14 mouse cellular contexts compared by ENCODE assay signal in the genomic region with DNA sequence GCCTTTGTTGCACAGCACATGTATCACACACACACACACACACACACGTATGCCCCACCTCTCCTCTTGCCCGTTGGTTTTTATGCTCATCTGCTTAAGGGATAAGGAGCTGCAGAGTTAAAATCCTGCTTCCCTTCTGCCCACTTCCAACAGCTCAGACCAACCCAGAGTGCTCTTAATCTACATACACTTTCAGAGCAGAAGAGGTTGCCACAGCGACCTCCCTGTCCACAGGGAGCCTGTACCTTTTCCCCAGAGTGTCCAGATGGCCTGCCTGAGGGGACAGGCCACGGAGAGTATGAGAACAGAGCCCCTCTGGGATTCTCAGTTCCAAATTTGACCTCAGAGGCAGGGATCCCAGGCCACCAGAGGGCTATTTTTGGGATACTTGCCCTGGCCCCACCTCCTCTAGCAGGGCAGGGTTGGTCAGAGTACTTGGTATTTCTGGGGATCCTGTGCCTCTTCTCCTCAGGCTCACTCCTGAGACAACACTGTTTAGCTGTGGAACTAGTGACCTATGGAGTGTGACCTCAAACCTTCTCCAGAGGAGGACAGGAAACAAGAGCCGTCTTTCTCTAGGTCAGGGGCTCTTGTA. TPM values are rescaled to one million over a fixed set of nuclear protein-coding genes. Genes with fewer than 3 reads are reported as not detected.
DNase-seq lines count a peak whose midpoint lies in the region; ATAC-seq lines count a peak whose summit lies in the region.
"Had no signal": no experiment of that assay in that cellular context is flagged by ENCODE, and none has a peak within 500 bp of the region (broad histone marks: within the 10 kb centered on the region; RNA-seq: fewer than 3 reads in every experiment).

No protein-coding gene starts in this region.

- no peaks in the 10 kb centered on the region for H3K27me3 ChIP-seq in hindbrain, embryonic 13.5 days
- no peaks in the 10 kb centered on the region for H3K27me3 ChIP-seq in hindbrain, embryonic 12.5 days
- H3K27me3 ChIP-seq in heart, embryonic 15.5 days: no peaks in the 10 kb centered on the region
- H3K27me3 ChIP-seq in intestine, embryonic 16.5 days (replicated peaks; ENCODE audit: control insufficient read depth, insufficient read depth, low read length): no peaks in the 10 kb centered on the region
- H3K27me3 ChIP-seq: limb, embryonic 12.5 days had no signal

- H3K9me3 ChIP-seq in hindbrain, embryonic 13.5 days: no peaks in the 10 kb centered on the region
- H3K9me3 ChIP-seq in hindbrain, embryonic 12.5 days (replicated peaks): no peaks in the 10 kb centered on the region
- no peaks in the 10 kb centered on the region for H3K9me3 ChIP-seq in heart, embryonic 15.5 days (replicated peaks)
- H3K9me3 ChIP-seq in intestine, embryonic 16.5 days (ENCODE audit: control insufficient read depth, low read length): 0 out of 2 replicates have a peak, but pooled peaks cover 5% of the 10 kb centered on the region
- H3K9me3 ChIP-seq: limb, embryonic 12.5 days had no signal

- no peak overlapping the region for H3K27ac ChIP-seq in hindbrain, embryonic 13.5 days
- H3K27ac ChIP-seq in hindbrain, embryonic 12.5 days: no peak overlapping the region; the same call in 1 of the 2 replicates
- peak overlapping the region; percentile 41 for H3K27ac ChIP-seq in heart, embryonic 15.5 days
- H3K27ac ChIP-seq in intestine, embryonic 16.5 days (ENCODE audit: low read length): no peak overlapping the region
- H3K27ac ChIP-seq: limb, embryonic 12.5 days had no signal

- no peak for ATAC-seq in hindbrain, embryonic 13.5 days (ENCODE audit: low FRiP score)
- no peak for ATAC-seq in hindbrain, embryonic 12.5 days (ENCODE audit: low FRiP score)
- peak; percentile 60 for ATAC-seq in heart, embryonic 15.5 days (replicated peaks; ENCODE audit: insufficient number of reproducible peaks, insufficient read depth, low FRiP score, low read depth)
- ATAC-seq in intestine, embryonic 16.5 days: no peak

- DNase-seq in MN1 (ENCODE audit: low spot score): peak; percentile 47
- peak; percentile 40 for DNase-seq in embryo, embryonic 10.5 days (ENCODE audit: low spot score)
- DNase-seq in spleen, adult 12 weeks (ENCODE audit: low spot score): no peak
- DNase-seq in urinary bladder, postnatal 25 days (ENCODE audit: low spot score): no peak
- DNase-seq: cerebellum, postnatal 14 days; gastrocnemius, postnatal 10 days; right cerebral cortex, postnatal 25 days had no signal

- no peaks in the 10 kb centered on the region for H3K36me3 ChIP-seq in hindbrain, embryonic 13.5 days
- H3K36me3 ChIP-seq in hindbrain, embryonic 12.5 days: no peaks in the 10 kb centered on the region
- H3K36me3 ChIP-seq in heart, embryonic 15.5 days: no peaks in the 10 kb centered on the region
- H3K36me3 ChIP-seq in intestine, embryonic 16.5 days (ENCODE audit: control insufficient read depth, insufficient read depth, low read length): no peaks in the 10 kb centered on the region
- H3K36me3 ChIP-seq: limb, embryonic 12.5 days had no signal

- 0 out of 2 replicates have a peak overlapping the region, but pooled peaks have one; percentile 43 for H3K9ac ChIP-seq in hindbrain, embryonic 13.5 days
- H3K9ac ChIP-seq in hindbrain, embryonic 12.5 days: no peak overlapping the region
- no peak overlapping the region for H3K9ac ChIP-seq in heart, embryonic 15.5 days
- H3K9ac ChIP-seq in intestine, embryonic 16.5 days (ENCODE audit: low read depth, low read length): no peak overlapping the region
- H3K9ac ChIP-seq: limb, embryonic 12.5 days had no signal

- peaks cover 11% of the 10 kb centered on the region for H3K4me1 ChIP-seq in hindbrain, embryonic 13.5 days (replicated peaks)
- H3K4me1 ChIP-seq in hindbrain, embryonic 12.5 days: peaks cover 33% of the 10 kb centered on the region
- H3K4me1 ChIP-seq in heart, embryonic 15.5 days (replicated peaks): peaks cover 23% of the 10 kb centered on the region
- peaks cover 17% of the 10 kb centered on the region for H3K4me1 ChIP-seq in intestine, embryonic 16.5 days (ENCODE audit: control insufficient read depth, insufficient read depth, low read length)

- H3K4me3 ChIP-seq in hindbrain, embryonic 13.5 days: no peak overlapping the region
- no peak overlapping the region for H3K4me3 ChIP-seq in hindbrain, embryonic 12.5 days
- no peak overlapping the region for H3K4me3 ChIP-seq in heart, embryonic 15.5 days
- H3K4me3 ChIP-seq in intestine, embryonic 16.5 days (ENCODE audit: low read length): no peak overlapping the region
- H3K4me3 ChIP-seq: erythroblast, embryonic 14.5 days; limb, embryonic 12.5 days had no signal

- 45% methylated on average over 5 of the region's 5 CpGs for WGBS in hindbrain, embryonic 13.5 days
- WGBS in hindbrain, embryonic 12.5 days: 28% methylated on average over 5 of the region's 5 CpGs
- 25% methylated on average over 5 of the region's 5 CpGs for WGBS in heart, embryonic 15.5 days
- 48% methylated on average over 5 of the region's 5 CpGs for WGBS in intestine, embryonic 16.5 days

- H3K4me2 ChIP-seq in hindbrain, embryonic 13.5 days: no peak overlapping the region
- H3K4me2 ChIP-seq in hindbrain, embryonic 12.5 days (replicated peaks): no peak overlapping the region
- H3K4me2 ChIP-seq in heart, embryonic 15.5 days: no peak overlapping the region
- no peak overlapping the region for H3K4me2 ChIP-seq in intestine, embryonic 16.5 days (ENCODE audit: low read depth, low read length)
- H3K4me2 ChIP-seq: limb, embryonic 12.5 days had no signal

RNA-seq across cellular contexts. Expression of a gene that starts 39.2 kb away (rescaled TPM):
- 0.35 TPM in 1 of 2 replicates, not detected in the other for polyA plus RNA-seq in hindbrain, embryonic 13.5 days (2015; fragmentation: Nextera tagmentation; extraction: Ambion mirVana)
- not detected in 2 replicates for polyA plus RNA-seq in hindbrain, embryonic 12.5 days (2016; fragmentation: Nextera tagmentation; extraction: Ambion mirVana)
- polyA plus RNA-seq in heart, embryonic 15.5 days (2015; fragmentation: Nextera tagmentation; extraction: Ambion mirVana): not detected in 2 replicates
- 2.1 and 3.0 TPM in 2 replicates for polyA plus RNA-seq in intestine, embryonic 16.5 days (2015; fragmentation: Nextera tagmentation; extraction: Ambion mirVana)
- polyA plus RNA-seq: erythroblast, embryonic 14.5 days; limb, embryonic 12.5 days; neural tube, embryonic 14.5 days had no signal

RNA-seq across cellular contexts. Expression of a gene that starts 47.6 kb away (rescaled TPM):
- 0.13 and 0.26 TPM in 2 replicates for polyA plus RNA-seq in hindbrain, embryonic 13.5 days (2015; fragmentation: Nextera tagmentation; extraction: Ambion mirVana)
- polyA plus RNA-seq in hindbrain, embryonic 12.5 days (2016; fragmentation: Nextera tagmentation; extraction: Ambion mirVana): 0.09 and 0.14 TPM in 2 replicates
- 0.49 and 0.77 TPM in 2 replicates for polyA plus RNA-seq in heart, embryonic 15.5 days (2015; fragmentation: Nextera tagmentation; extraction: Ambion mirVana)
- polyA plus RNA-seq in intestine, embryonic 16.5 days (2015; fragmentation: Nextera tagmentation; extraction: Ambion mirVana): 157 and 177 TPM in 2 replicates
- polyA plus RNA-seq: erythroblast, embryonic 14.5 days had no signal

Comparison
In these comparisons a context has a peak if more than half of its experiments do, and no peak if none do; other contexts are left out.
1. DNase-seq: peak in MN1 (single experiment) and embryo, embryonic 10.5 days (single experiment); none in spleen, adult 12 weeks (single experiment) and urinary bladder, postnatal 25 days (single experiment).
2. RNA of a gene that starts 47.6 kb away (polyA plus RNA-seq): 157 to 177 TPM in intestine, embryonic 16.5 days; 0.49 to 0.77 TPM in heart, embryonic 15.5 days, 0.09 to 0.14 TPM in hindbrain, embryonic 12.5 days and 0.13 to 0.26 TPM in hindbrain, embryonic 13.5 days; every median in the first group is over 10 times any median in the second.